Mouse (Mus musculus) CH12.LX (cell line): ENCODE measurements at regions not wholly inside any gene's neighbourhood (a gene's known extent, or its start where the extent isn't known, plus 50 kb on each side); places are given as distances from the start of the nearest gene placed in this dataset.

Experiments used
- DNase-seq: peaks from one replicate; pipeline ENCODE4 v3.0.0-alpha.2; 2013; ENCODE audit errors: extremely low read depth
- H3K27ac ChIP-seq: 2 replicates; pipeline ENCODE4 v1.5.1; 2012; ENCODE audit warnings: low read depth, mild to moderate bottlenecking, control low read depth, moderate library complexity; ENCODE audit not compliant: insufficient read depth
- H3K27me3 ChIP-seq: replicated peaks from 2 replicates; pipeline ENCODE3; 2012; ENCODE audit warnings: inconsistent platforms
- H3K36me3 ChIP-seq, 2 experiments: replicated peaks in 1 of 2; 2 replicates each; pipeline versions ENCODE3 to v1.6.1; 2012; ENCODE audit warnings: inconsistent platforms in 1 of 2, low read length in 1 of 2, mild to moderate bottlenecking in 1 of 2, mixed read lengths in 1 of 2, moderate library complexity in 1 of 2; ENCODE audit not compliant: control insufficient read depth in 1 of 2, insufficient read depth in 1 of 2
- H3K4me1 ChIP-seq, 2 experiments: 2 replicates each; pipeline ENCODE4 v1.6.1; 2012; ENCODE audit warnings: inconsistent platforms in 1 of 2, moderate library complexity in 1 of 2; ENCODE audit not compliant: insufficient read depth in 2 of 2, control insufficient read depth in 1 of 2
- H3K4me2 ChIP-seq: 2 replicates; pipeline ENCODE4 v1.6.1; 2012; ENCODE audit warnings: low read depth, mild to moderate bottlenecking, control low read depth; ENCODE audit not compliant: poor library complexity, insufficient read depth, severe bottlenecking
- H3K4me3 ChIP-seq, 3 experiments: fragments of 150-350 bp in 1 of 3; sonication (generic) in 1 of 3; replicated peaks in 1 of 3; 2 replicates each; pipeline versions ENCODE3 to v1.5.1; 2011 to 2012; ENCODE audit warnings: low read depth in 2 of 3, low read length in 2 of 3, mild to moderate bottlenecking in 2 of 3, moderate library complexity in 2 of 3, control low read depth in 1 of 3, improper control_type of control experiment in 1 of 3, inconsistent platforms in 1 of 3, mixed read lengths in 1 of 3; ENCODE audit not compliant: poor library complexity in 1 of 3
- H3K79me2 ChIP-seq: replicated peaks from 2 replicates; pipeline ENCODE4 v1.6.1; 2012; ENCODE audit warnings: mild to moderate bottlenecking, moderate library complexity; ENCODE audit not compliant: control insufficient read depth, poor library complexity, insufficient read depth, severe bottlenecking; ENCODE audit errors: extremely low read depth
- H3K9ac ChIP-seq: 2 replicates; pipeline ENCODE4 v1.6.1; 2012; ENCODE audit warnings: low read depth, mild to moderate bottlenecking, control low read depth, moderate library complexity; ENCODE audit not compliant: insufficient read depth
- H3K9me3 ChIP-seq: replicated peaks from 2 replicates; pipeline ENCODE3; 2012; ENCODE audit warnings: low read length, inconsistent platforms, mixed read lengths
- BHLHE40 ChIP-seq: IDR thresholded peaks from 2 replicates; pipeline ENCODE4 v1.6.1; 2011; ENCODE audit warnings: mild to moderate bottlenecking, low read depth, low read length, improper control_type of control experiment
- CHD2 ChIP-seq: IDR thresholded peaks from 2 replicates; pipeline ENCODE4 v1.6.1; 2011; ENCODE audit warnings: low read length, improper control_type of control experiment
- EP300 ChIP-seq: IDR thresholded peaks from 2 replicates; pipeline ENCODE4 v1.6.1; 2011; ENCODE audit warnings: low read length, improper control_type of control experiment
- HCFC1 ChIP-seq: IDR thresholded peaks from 2 replicates; pipeline ENCODE4 v1.6.1; 2012; ENCODE audit warnings: low read depth, mild to moderate bottlenecking, inconsistent platforms, low read length, improper control_type of control experiment
- JUND ChIP-seq: conservative IDR thresholded peaks from 2 replicates; pipeline ENCODE4 v1.6.1; 2011; ENCODE audit warnings: low read depth, low read length, improper control_type of control experiment
- KAT2A ChIP-seq: IDR thresholded peaks from 2 replicates; pipeline ENCODE4 v1.6.1; 2012; ENCODE audit warnings: low read length, improper control_type of control experiment, inconsistent platforms; ENCODE audit not compliant: insufficient replicate concordance
- MAFK ChIP-seq: IDR thresholded peaks from 2 replicates; pipeline ENCODE4 v1.6.1; 2011; ENCODE audit warnings: low read length, improper control_type of control experiment; ENCODE audit not compliant: insufficient replicate concordance
- MAZ ChIP-seq: IDR thresholded peaks from 2 replicates; pipeline ENCODE4 v1.6.1; 2012; ENCODE audit warnings: low read depth, mild to moderate bottlenecking, inconsistent platforms, low read length, improper control_type of control experiment, moderate library complexity
- MEF2A ChIP-seq: IDR thresholded peaks from 2 replicates; pipeline ENCODE4 v1.6.1; 2014; ENCODE audit warnings: low read depth, mild to moderate bottlenecking, inconsistent platforms, low read length, improper control_type of control experiment, borderline replicate concordance
- MXI1 ChIP-seq: IDR thresholded peaks from 2 replicates; pipeline ENCODE4 v1.6.1; 2011; ENCODE audit warnings: mild to moderate bottlenecking, low read depth, low read length, improper control_type of control experiment
- NRF1 ChIP-seq: IDR thresholded peaks from 2 replicates; pipeline ENCODE4 v1.6.1; 2014; ENCODE audit warnings: low read depth, mild to moderate bottlenecking, inconsistent platforms, low read length, improper control_type of control experiment, moderate library complexity
- SIN3A ChIP-seq: IDR thresholded peaks from 2 replicates; pipeline ENCODE4 v1.6.1; 2012; ENCODE audit warnings: low read length, improper control_type of control experiment, inconsistent platforms
- SMC3 ChIP-seq: IDR thresholded peaks from 2 replicates; pipeline ENCODE4 v1.6.1; 2011; ENCODE audit warnings: low read depth, low read length, improper control_type of control experiment
- TBP ChIP-seq: conservative IDR thresholded peaks from 2 replicates; pipeline ENCODE4 v1.6.1; 2011; ENCODE audit warnings: low read depth, low read length, improper control_type of control experiment
- TCF12 ChIP-seq: IDR thresholded peaks from 2 replicates; pipeline ENCODE4 v1.6.1; 2014; ENCODE audit warnings: low read depth, mild to moderate bottlenecking, inconsistent platforms, low read length, improper control_type of control experiment
- USF1 ChIP-seq: IDR thresholded peaks from 2 replicates; pipeline ENCODE4 v1.6.1; 2014; ENCODE audit warnings: low read depth, mild to moderate bottlenecking, inconsistent platforms, low read length, improper control_type of control experiment
- ZKSCAN1 ChIP-seq: IDR thresholded peaks from 2 replicates; pipeline ENCODE4 v1.6.1; 2012; ENCODE audit warnings: low read depth, inconsistent platforms, low read length, improper control_type of control experiment, borderline replicate concordance
- ZNF384 ChIP-seq: IDR thresholded peaks from 2 replicates; pipeline ENCODE4 v1.6.1; 2012; ENCODE audit warnings: low read depth, low read length, improper control_type of control experiment, inconsistent platforms
- dilution Hi-C: fragments of 300-500 bp; cut with MboI; formaldehyde crosslinking; loops from 2 replicates; pipeline ENCODE4 v1.14.3; 2020; ENCODE audit warnings: low sequenced_read_pairs; ENCODE audit not compliant: extremely low pct_unique_long_range_greater_than_20kb, extremely low pct_ligation_motif_present
- in situ Hi-C: fragments of 300-500 bp; cut with MboI; formaldehyde crosslinking; loops from 3 replicates; pipeline ENCODE4 v1.14.3; 2019; ENCODE audit warnings: low sequenced_read_pairs, low pct_ligation_motif_present, low pct_unique_long_range_greater_than_20kb, mixed read lengths

- Histone ChIP-seq H3K27me3 (no peaks in the 10 kb centered on the region), H3K4me1 (0 out of 4 replicates have a peak, but pooled peaks cover 0 to 2% of the 10 kb centered on the region in 2 experiments), H3K4me3 (no peak overlapping the region), H3K9ac (no peak overlapping the region), H3K27ac (no peak overlapping the region), H3K9me3 (no peaks in the 10 kb centered on the region), H3K79me2 (no peaks in the 10 kb centered on the region), H3K4me2 (no peak overlapping the region), H3K36me3 (no peaks in the 10 kb centered on the region)
- dilution Hi-C loops (no loop called here), in situ Hi-C loops (no loop called here)
- TF ChIP-seq MXI1 (no peak), ZKSCAN1 (no peak), SIN3A (no peak), SMC3 (no peak)
- no peak for DNase-seq
Measured at GRCm38 (mm10) chr8:34353140-34353855, 241.8 kb upstream of the Gm10131 start.

- in situ Hi-C loops (no loop called here), dilution Hi-C loops (no loop called here)
Measured at GRCm38 (mm10) chr8:34334851-34335250, 223.3 kb upstream of the Gm10131 start.

GRCm38 (mm10) chr8:34331673-34332072 lies 220.1 kb upstream of the Gm10131 start:
- no peak for DNase-seq
- no peak overlapping the region for H3K4me3 ChIP-seq
- dilution Hi-C loops, result no loop called here
- no peaks in the 10 kb centered on the region for H3K4me1 ChIP-seq
- in situ Hi-C loops, result no loop called here
- H3K9me3 ChIP-seq, result no peaks in the 10 kb centered on the region
- H3K9ac ChIP-seq, result no peak overlapping the region
- H3K79me2 ChIP-seq, result no peaks in the 10 kb centered on the region
- H3K27ac ChIP-seq, result no peak overlapping the region
- H3K36me3 ChIP-seq, result no peaks in the 10 kb centered on the region
- H3K27me3 ChIP-seq, result no peaks in the 10 kb centered on the region
- no peak overlapping the region for H3K4me2 ChIP-seq
- TF ChIP-seq TCF12 (no peak), KAT2A (no peak), MEF2A (no peak), EP300 (no peak), TBP (no peak), NRF1 (no peak), MAFK (no peak), MXI1 (no peak), ZNF384 (no peak), USF1 (no peak), SMC3 (no peak), ZKSCAN1 (no peak)

More at GRCm38 (mm10) chr8:34334851-34335250, 223.3 kb upstream of the Gm10131 start:
- TF ChIP-seq MXI1, result no peak
- no peak for TF ChIP-seq HCFC1
- TF ChIP-seq EP300, result no peak
- no peak for TF ChIP-seq CHD2
- TF ChIP-seq KAT2A, result no peak
- no peak for TF ChIP-seq MAZ
- no peak for TF ChIP-seq SMC3
- no peak for TF ChIP-seq ZKSCAN1
- TF ChIP-seq BHLHE40, result no peak
- TF ChIP-seq MAFK, result no peak
- TF ChIP-seq JUND, result no peak
- no peak for TF ChIP-seq ZNF384
- no peak overlapping the region for H3K9ac ChIP-seq
- no peaks in the 10 kb centered on the region for H3K9me3 ChIP-seq
- no peaks in the 10 kb centered on the region for H3K27me3 ChIP-seq
- H3K36me3 ChIP-seq, result no peaks in the 10 kb centered on the region
- no peak overlapping the region for H3K27ac ChIP-seq
- no peak for DNase-seq
- H3K4me3 ChIP-seq, result no peak overlapping the region
- H3K4me2 ChIP-seq, result no peak overlapping the region
- H3K4me1 ChIP-seq, result no peaks in the 10 kb centered on the region
- no peaks in the 10 kb centered on the region for H3K79me2 ChIP-seq
